Mouse (Mus musculus) lung, postnatal 0 days (tissue): ENCODE measurements at regions not wholly inside any gene's neighbourhood (a gene's known extent, or its start where the extent isn't known, plus 50 kb on each side); places are given as distances from the start of the nearest gene placed in this dataset.

Source experiments
- CTCF ChIP-seq: IDR thresholded peaks from 2 replicates; pipeline ENCODE4 v1.5.1; 2016; ENCODE audit warnings: antibody characterized with exemption, mild to moderate bottlenecking
- EP300 ChIP-seq: IDR thresholded peaks from 2 replicates; pipeline ENCODE4 v1.6.1; 2016; ENCODE audit warnings: antibody characterized with exemption, mild to moderate bottlenecking, control low read depth

DNA sequence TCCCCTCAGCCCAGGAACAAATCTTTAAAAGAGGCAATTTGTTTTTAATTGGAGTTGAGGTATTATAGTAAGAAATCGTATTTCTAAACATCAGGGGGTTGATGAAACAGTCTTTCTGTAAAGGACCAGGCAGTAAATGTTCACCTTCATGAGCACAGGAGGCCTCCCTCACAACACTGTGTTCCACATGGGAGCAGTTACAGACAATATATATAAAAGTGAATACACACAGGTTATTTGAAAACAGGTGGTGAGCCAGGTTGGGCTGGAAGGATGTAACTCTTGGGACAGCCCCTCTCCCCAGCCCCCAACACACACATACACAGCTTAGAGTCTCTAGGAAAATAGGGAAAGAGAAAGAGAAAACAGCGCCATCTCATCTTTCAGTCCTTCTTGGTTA is 105.8 kb upstream of the Dyrk2 start:
- no peak for TF ChIP-seq CTCF
- TF ChIP-seq EP300: no peak
